Mouse (Mus musculus): ENCODE measurements around the gene Tnnt1.

The Tnnt1 gene

GRCm38 (mm10) chr7:4492284-4493224 is 23.6 kb downstream of the Tnnt1 start:
- H3K36me3 ChIP-seq (ENCODE audit: control insufficient read depth, insufficient read depth, low read length, poor library complexity, severe bottlenecking) = peaks cover 2% of the 10 kb centered on the region
- DNase-seq (ENCODE audit: low read depth, low spot score) = peak; percentile 54
- no peaks in the 10 kb centered on the region for H3K27me3 ChIP-seq (ENCODE audit: control insufficient read depth, insufficient read depth, low read length, poor library complexity, severe bottlenecking)

DNA sequence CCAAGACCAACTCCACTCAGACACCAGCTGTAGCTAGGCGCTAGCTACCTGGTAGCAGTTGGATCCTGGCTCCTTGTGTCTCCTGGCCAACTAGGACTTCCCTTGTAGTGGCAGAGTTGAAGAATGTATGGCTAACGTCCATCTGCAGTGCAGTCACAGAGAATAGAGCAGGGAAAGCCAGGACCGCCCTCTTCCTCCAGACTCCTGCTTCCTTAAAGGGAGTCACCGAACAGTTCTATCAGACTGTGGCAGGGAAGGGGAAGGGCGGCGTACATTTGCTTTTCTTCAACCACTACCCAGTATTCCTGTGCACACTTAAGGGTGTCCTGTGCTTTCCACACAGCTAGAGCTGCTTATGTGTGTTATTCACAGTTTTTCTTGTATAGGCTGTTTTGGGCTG is 24.9 kb downstream of the Tnnt1 start:
- no peaks in the 10 kb centered on the region for H3K27me3 ChIP-seq (ENCODE audit: control insufficient read depth, insufficient read depth, low read length, poor library complexity, severe bottlenecking)
- peaks cover 1% of the 10 kb centered on the region for H3K36me3 ChIP-seq (ENCODE audit: control insufficient read depth, insufficient read depth, low read length, poor library complexity, severe bottlenecking)

GRCm38 (mm10) chr7:4482281-4482680 is 33.9 kb downstream of the Tnnt1 start:
- no peak for DNase-seq (ENCODE audit: low read depth, low spot score)
- no peaks in the 10 kb centered on the region for H3K27me3 ChIP-seq (ENCODE audit: control insufficient read depth, insufficient read depth, low read length, poor library complexity, severe bottlenecking)
- peaks cover 16% of the 10 kb centered on the region for H3K36me3 ChIP-seq (ENCODE audit: control insufficient read depth, insufficient read depth, low read length, poor library complexity, severe bottlenecking)

More for the DNA sequence above, 24.9 kb downstream of the Tnnt1 start:
- DNase-seq (ENCODE audit: low read depth, low spot score) = no peak

DNA sequence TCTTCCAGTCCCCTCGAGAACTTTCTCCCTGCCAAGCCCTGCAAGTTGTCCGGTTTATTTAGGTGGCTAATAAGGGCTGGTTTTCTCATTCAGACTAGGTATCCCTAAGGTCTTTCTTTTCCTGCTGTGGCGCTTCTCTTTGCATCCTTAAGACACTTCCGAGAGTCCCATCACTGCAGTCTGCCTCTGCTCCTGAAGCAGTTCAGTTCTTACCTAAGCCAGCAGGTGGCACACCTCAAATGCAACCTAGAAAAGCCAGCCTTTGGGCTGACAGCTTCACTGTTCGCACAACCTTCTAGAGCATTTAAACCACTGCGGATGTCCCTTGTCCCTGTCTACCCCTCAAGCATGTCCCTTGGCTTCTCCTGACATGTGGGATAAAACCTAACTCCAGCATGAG is 36.5 kb downstream of the Tnnt1 start:
- peak; percentile 71 for DNase-seq (ENCODE audit: low read depth, low spot score)
- Histone ChIP-seq H3K27me3 (ENCODE audit: control insufficient read depth, insufficient read depth, low read length, poor library complexity, severe bottlenecking) (no peaks in the 10 kb centered on the region), H3K36me3 (ENCODE audit: control insufficient read depth, insufficient read depth, low read length, poor library complexity, severe bottlenecking) (peaks cover 16% of the 10 kb centered on the region)

DNA sequence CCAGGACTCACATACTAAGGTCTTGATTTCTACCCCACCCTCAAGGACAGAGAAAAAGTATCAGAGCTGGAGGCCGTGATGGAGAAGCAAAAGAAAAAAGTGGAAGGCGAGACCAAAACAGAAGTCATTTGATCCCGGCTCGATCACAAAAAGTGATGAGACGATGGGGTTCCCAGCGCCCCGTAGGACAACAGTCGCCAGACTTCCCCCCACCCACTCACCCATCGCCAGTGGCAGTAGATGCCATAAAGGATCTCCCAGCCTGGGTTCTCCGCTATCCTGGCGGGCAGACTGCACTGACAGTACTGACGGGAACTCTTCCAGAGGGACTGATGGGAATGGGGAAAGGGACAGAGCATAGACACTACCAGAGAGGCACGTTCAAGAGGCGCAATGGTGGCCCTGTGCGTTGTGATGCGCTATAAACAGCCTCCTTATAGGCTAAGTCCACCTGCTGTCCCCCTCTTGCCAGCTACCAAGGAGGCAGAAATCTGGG is 37.3 kb downstream of the Tnnt1 start:
- DNase-seq (ENCODE audit: low read depth, low spot score) = no peak
- Histone ChIP-seq H3K27me3 (ENCODE audit: control insufficient read depth, insufficient read depth, low read length, poor library complexity, severe bottlenecking) (no peaks in the 10 kb centered on the region), H3K36me3 (ENCODE audit: control insufficient read depth, insufficient read depth, low read length, poor library complexity, severe bottlenecking) (peaks cover 8% of the 10 kb centered on the region; the same call in 1 of the 2 replicates)

- no peak for DNase-seq (ENCODE audit: low read depth, low spot score)
- Histone ChIP-seq H3K36me3 (ENCODE audit: control insufficient read depth, insufficient read depth, low read length, poor library complexity, severe bottlenecking) (peaks cover 3% of the 10 kb centered on the region; the same call in 1 of the 2 replicates), H3K27me3 (ENCODE audit: control insufficient read depth, insufficient read depth, low read length, poor library complexity, severe bottlenecking) (no peaks in the 10 kb centered on the region)
Observed at GRCm38 (mm10) chr7:4478021-4478795, 38.0 kb downstream of the Tnnt1 start.

GRCm38 (mm10) chr7:4473940-4474339 is 42.2 kb downstream of the Tnnt1 start:
- Histone ChIP-seq H3K27me3 (ENCODE audit: control insufficient read depth, insufficient read depth, low read length, poor library complexity, severe bottlenecking) (no peaks in the 10 kb centered on the region), H3K36me3 (ENCODE audit: control insufficient read depth, insufficient read depth, low read length, poor library complexity, severe bottlenecking) (no peaks in the 10 kb centered on the region)
- DNase-seq (ENCODE audit: low read depth, low spot score) = no peak

- H3K27me3 ChIP-seq (ENCODE audit: control insufficient read depth, insufficient read depth, low read length, poor library complexity, severe bottlenecking) = no peaks in the 10 kb centered on the region
- DNase-seq (ENCODE audit: low read depth, low spot score) = peak; percentile 10
- H3K36me3 ChIP-seq (ENCODE audit: control insufficient read depth, insufficient read depth, low read length, poor library complexity, severe bottlenecking) = no peaks in the 10 kb centered on the region
Observed at GRCm38 (mm10) chr7:4471179-4471555, 45.0 kb downstream of the Tnnt1 start.

DNA sequence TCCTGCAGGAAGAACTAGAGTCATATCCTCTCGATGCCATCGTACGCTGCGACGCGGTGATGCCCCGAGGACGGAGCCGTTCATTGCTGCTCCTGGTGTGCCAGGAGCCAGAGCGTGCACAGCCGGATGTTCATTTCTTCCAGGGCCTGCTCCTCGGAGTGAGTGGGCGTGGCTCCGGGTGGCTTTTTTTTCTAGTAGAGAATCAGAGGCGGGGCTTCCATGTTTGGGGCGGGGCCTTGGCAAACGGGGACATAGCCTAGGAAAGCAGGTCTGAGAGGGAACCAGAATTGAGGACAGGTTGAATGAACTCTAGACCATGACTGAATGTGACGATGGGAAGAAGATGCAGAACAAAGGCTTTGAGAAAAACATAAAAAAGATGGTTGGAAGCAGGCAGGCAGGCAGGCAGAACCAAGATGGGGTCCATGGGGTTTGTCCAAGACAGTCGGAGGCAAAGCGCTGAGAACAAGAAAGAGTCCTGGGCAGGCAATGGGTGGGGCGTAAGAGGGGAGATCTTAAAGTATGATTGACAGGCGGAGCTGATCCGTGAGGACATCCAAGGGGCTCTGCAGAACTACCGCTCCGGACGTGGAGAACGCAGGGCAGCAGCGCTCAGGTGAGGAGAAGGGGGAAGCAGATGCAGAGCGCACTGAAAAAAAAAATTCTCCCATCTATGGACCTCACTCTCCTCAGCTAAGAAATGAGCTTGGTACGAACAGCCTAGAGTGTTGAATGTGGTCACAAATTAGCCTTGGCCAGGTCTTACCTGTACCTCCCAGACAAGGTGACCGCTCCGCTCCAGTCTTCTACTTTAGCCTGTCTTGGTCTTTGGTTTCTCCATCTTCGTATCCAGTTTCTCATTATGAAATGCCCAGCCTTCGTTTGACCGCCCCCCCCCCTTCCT is 45.7 kb downstream of the Tnnt1 start:
- no peaks in the 10 kb centered on the region for H3K27me3 ChIP-seq (ENCODE audit: control insufficient read depth, insufficient read depth, low read length, poor library complexity, severe bottlenecking)
- no peaks in the 10 kb centered on the region for H3K36me3 ChIP-seq (ENCODE audit: control insufficient read depth, insufficient read depth, low read length, poor library complexity, severe bottlenecking)
- no peak for DNase-seq (ENCODE audit: low read depth, low spot score)

- Histone ChIP-seq H3K36me3 (ENCODE audit: control insufficient read depth, insufficient read depth, low read length, poor library complexity, severe bottlenecking) (no peaks in the 10 kb centered on the region), H3K27me3 (ENCODE audit: control insufficient read depth, insufficient read depth, low read length, poor library complexity, severe bottlenecking) (no peaks in the 10 kb centered on the region)
- DNase-seq (ENCODE audit: low read depth, low spot score) = no peak
Observed at GRCm38 (mm10) chr7:4467801-4468200, 48.4 kb downstream of the Tnnt1 start.

DNA sequence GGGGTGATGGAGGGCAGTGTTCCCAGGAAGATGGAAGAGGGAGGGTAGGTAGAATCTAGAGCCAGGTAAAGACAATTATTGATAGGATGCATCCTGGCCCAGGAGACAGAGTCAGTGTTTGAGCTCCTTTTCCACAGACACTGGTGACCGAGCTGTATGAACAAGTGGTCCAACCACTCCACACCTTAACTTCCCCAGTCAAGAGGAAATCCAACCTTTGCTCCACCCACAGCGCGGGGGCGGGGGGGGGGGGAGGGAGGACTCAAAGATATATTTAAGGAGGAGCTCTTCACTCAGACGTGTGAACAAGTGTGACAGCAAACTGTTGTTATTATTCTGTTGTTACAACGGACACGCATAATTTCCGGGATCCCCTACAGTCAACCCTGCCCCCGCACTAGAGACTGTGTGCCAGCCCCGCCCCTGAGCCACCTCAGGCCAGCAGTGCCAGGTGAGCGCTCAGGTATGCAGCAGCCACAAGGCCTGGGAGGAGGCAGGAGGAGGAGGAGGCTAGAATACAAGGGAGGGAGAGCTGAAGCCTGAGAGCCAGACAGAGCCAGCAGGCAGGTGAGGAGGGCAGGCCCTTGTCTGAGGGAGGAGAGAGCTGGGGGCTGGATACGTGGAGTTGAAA is 51.9 kb downstream of the Tnnt1 start:
- no peaks in the 10 kb centered on the region for H3K27me3 ChIP-seq (ENCODE audit: control insufficient read depth, insufficient read depth, low read length, poor library complexity, severe bottlenecking)
- peak; percentile 64 for DNase-seq (ENCODE audit: low read depth, low spot score)
- H3K36me3 ChIP-seq (ENCODE audit: control insufficient read depth, insufficient read depth, low read length, poor library complexity, severe bottlenecking) = no peaks in the 10 kb centered on the region

GRCm38 (mm10) chr7:4460576-4461434 is 55.4 kb downstream of the Tnnt1 start, which contains the start of gene Eps8l1:
Gene Eps8l1 (plus strand): TSS chr7:4460674.
- H3K27me3 ChIP-seq (ENCODE audit: control insufficient read depth, insufficient read depth, low read length, poor library complexity, severe bottlenecking) = no peaks in the 10 kb centered on the region
- H3K36me3 ChIP-seq (ENCODE audit: control insufficient read depth, insufficient read depth, low read length, poor library complexity, severe bottlenecking) = no peaks in the 10 kb centered on the region
- DNase-seq (ENCODE audit: low read depth, low spot score) = peak; percentile 48

All from splenic B cell, adult 2 months (primary cell).